Mouse (Mus musculus) MEL (cell line): Measurements from ENCODE around the gene Ssh2. TPM values are rescaled to one million over a fixed set of nuclear protein-coding genes. Genes with fewer than 3 reads are reported as not detected.

Source experiments
- DNase-seq: peaks from one replicate; pipeline ENCODE4 v3.0.0; 2011; ENCODE audit warnings: low read depth, low spot score
- H3K27ac ChIP-seq: 2 replicates; pipeline ENCODE4 v1.5.1; 2012; ENCODE audit warnings: low read depth, mild to moderate bottlenecking, control low read depth, low read length, moderate library complexity; ENCODE audit not compliant: control insufficient read depth
- H3K27me3 ChIP-seq, 2 experiments: fragments of 150-350 bp in 1 of 2; sonication (generic) in 1 of 2; 2 replicates each; pipeline ENCODE4 v1.6.1; 2012; ENCODE audit warnings: low read length in 2 of 2, mild to moderate bottlenecking in 2 of 2, improper control_type of control experiment in 1 of 2, moderate library complexity in 1 of 2; ENCODE audit not compliant: insufficient read depth in 2 of 2, control insufficient read depth in 1 of 2
- H3K36me3 ChIP-seq, 2 experiments: 2 replicates each; pipeline ENCODE4 v1.6.1; 2012 to 2014; ENCODE audit warnings: low read length in 2 of 2, improper control_type of control experiment in 1 of 2, inconsistent platforms in 1 of 2, mild to moderate bottlenecking in 1 of 2; ENCODE audit not compliant: insufficient read depth in 2 of 2, control insufficient read depth in 1 of 2
- H3K4me1 ChIP-seq, 2 experiments: fragments of 150-350 bp in 1 of 2; sonication (generic) in 1 of 2; 2 replicates each; pipeline ENCODE4 v1.6.1; 2012; ENCODE audit warnings: low read length in 2 of 2, improper control_type of control experiment in 1 of 2, mild to moderate bottlenecking in 1 of 2; ENCODE audit not compliant: insufficient read depth in 2 of 2, control insufficient read depth in 1 of 2
- H3K4me3 ChIP-seq, 2 experiments: fragments of 150-350 bp in 1 of 2; sonication (generic) in 1 of 2; 2 replicates each; pipeline ENCODE4 v1.5.1; 2012; ENCODE audit warnings: low read depth in 2 of 2, low read length in 2 of 2, mild to moderate bottlenecking in 2 of 2, moderate library complexity in 2 of 2, control low read depth in 1 of 2, improper control_type of control experiment in 1 of 2; ENCODE audit not compliant: control insufficient read depth in 1 of 2, insufficient read depth in 1 of 2
- H3K79me2 ChIP-seq: 2 replicates; pipeline ENCODE4 v1.6.1; 2012; ENCODE audit warnings: mild to moderate bottlenecking, low read length, moderate library complexity; ENCODE audit not compliant: control insufficient read depth, poor library complexity, insufficient read depth
- H3K9ac ChIP-seq: 2 replicates; pipeline ENCODE4 v1.6.1; 2012; ENCODE audit warnings: low read depth, mild to moderate bottlenecking, control low read depth, low read length, moderate library complexity; ENCODE audit not compliant: control insufficient read depth, poor library complexity, severe bottlenecking
- H3K9me3 ChIP-seq: fragments of 150-350 bp; sonication (generic); replicated peaks from 2 replicates; pipeline ENCODE4 v1.6.1; 2012; ENCODE audit warnings: mild to moderate bottlenecking, low read length, improper control_type of control experiment, moderate library complexity; ENCODE audit not compliant: insufficient read depth
- CHD1 ChIP-seq: IDR thresholded peaks from 2 replicates; pipeline ENCODE4 v1.6.1; 2012; ENCODE audit warnings: low read depth, mild to moderate bottlenecking, inconsistent platforms, low read length, improper control_type of control experiment
- CHD2 ChIP-seq: IDR thresholded peaks from 2 replicates; pipeline ENCODE4 v1.6.1; 2011; ENCODE audit warnings: low read length, improper control_type of control experiment
- E2F4 ChIP-seq: IDR thresholded peaks from 2 replicates; pipeline ENCODE4 v1.6.1; 2011; ENCODE audit warnings: low read depth, low read length, improper control_type of control experiment, borderline replicate concordance
- EP300 ChIP-seq, 2 experiments: IDR thresholded peaks; 2 replicates each; pipeline ENCODE4 v1.6.1; 2011; ENCODE audit warnings: improper control_type of control experiment in 2 of 2, low read length in 2 of 2, low read depth in 1 of 2, mild to moderate bottlenecking in 1 of 2
- ETS1 ChIP-seq: IDR thresholded peaks from 2 replicates; pipeline ENCODE4 v1.6.1; 2012; ENCODE audit warnings: low read depth, mild to moderate bottlenecking, inconsistent platforms, low read length, improper control_type of control experiment, moderate library complexity
- HCFC1 ChIP-seq: IDR thresholded peaks from 2 replicates; pipeline ENCODE4 v1.6.1; 2012; ENCODE audit warnings: low read depth, mild to moderate bottlenecking, inconsistent platforms, low read length, improper control_type of control experiment, moderate library complexity
- MAX ChIP-seq: IDR thresholded peaks from 2 replicates; pipeline ENCODE4 v1.6.1; 2011; ENCODE audit warnings: low read length, improper control_type of control experiment
- MAZ ChIP-seq: IDR thresholded peaks from 2 replicates; pipeline ENCODE4 v1.6.1; 2012; ENCODE audit warnings: low read depth, mild to moderate bottlenecking, inconsistent platforms, low read length, improper control_type of control experiment
- NRF1 ChIP-seq: IDR thresholded peaks from 2 replicates; pipeline ENCODE4 v1.6.1; 2014; ENCODE audit warnings: low read depth, mild to moderate bottlenecking, inconsistent platforms, low read length, improper control_type of control experiment, moderate library complexity; ENCODE audit not compliant: poor library complexity, insufficient read depth, severe bottlenecking
- POLR2AphosphoS2 ChIP-seq: IDR thresholded peaks from 2 replicates; pipeline ENCODE4 v1.6.1; 2011; ENCODE audit warnings: low read length, improper control_type of control experiment
- POLR2AphosphoS5 ChIP-seq: IDR thresholded peaks from 2 replicates; pipeline ENCODE4 v1.6.1; 2012; ENCODE audit warnings: low read depth, borderline replicate concordance, mild to moderate bottlenecking, inconsistent platforms, low read length, moderate library complexity, mixed read lengths
- RCOR1 ChIP-seq: IDR thresholded peaks from 2 replicates; pipeline ENCODE4 v1.6.1; 2012; ENCODE audit warnings: low read depth, mild to moderate bottlenecking, inconsistent platforms, low read length, improper control_type of control experiment
- SIN3A ChIP-seq: IDR thresholded peaks from 2 replicates; pipeline ENCODE4 v1.6.1; 2012; ENCODE audit warnings: low read length, improper control_type of control experiment, inconsistent platforms
- SMC3 ChIP-seq: IDR thresholded peaks from 2 replicates; pipeline ENCODE4 v1.6.1; 2011; ENCODE audit warnings: low read depth, low read length, improper control_type of control experiment
- TBP ChIP-seq: IDR thresholded peaks from 2 replicates; pipeline ENCODE4 v1.8.0; 2011; ENCODE audit warnings: low read depth, low read length, improper control_type of control experiment
- TCF12 ChIP-seq: IDR thresholded peaks from 2 replicates; pipeline ENCODE4 v1.6.1; 2014; ENCODE audit warnings: low read depth, mild to moderate bottlenecking, inconsistent platforms, low read length, improper control_type of control experiment, moderate library complexity
- UBTF ChIP-seq: IDR thresholded peaks from 2 replicates; pipeline ENCODE4 v1.6.1; 2012; ENCODE audit warnings: low read depth, mild to moderate bottlenecking, inconsistent platforms, low read length, improper control_type of control experiment, moderate library complexity, borderline replicate concordance; ENCODE audit not compliant: insufficient read depth
- USF1 ChIP-seq: IDR thresholded peaks from 2 replicates; pipeline ENCODE4 v1.6.1; 2014; ENCODE audit warnings: low read depth, mild to moderate bottlenecking, inconsistent platforms, low read length, improper control_type of control experiment, moderate library complexity
- USF2 ChIP-seq, 2 experiments: IDR thresholded peaks; 2 replicates each; pipeline ENCODE4 v1.6.1; 2011 to 2012; ENCODE audit warnings: improper control_type of control experiment in 2 of 2, low read length in 2 of 2, borderline replicate concordance in 1 of 2, inconsistent platforms in 1 of 2, low read depth in 1 of 2, mild to moderate bottlenecking in 1 of 2; ENCODE audit not compliant: insufficient read depth in 1 of 2
- ZKSCAN1 ChIP-seq: IDR thresholded peaks from 2 replicates; pipeline ENCODE4 v1.6.1; 2012; ENCODE audit warnings: low read depth, mild to moderate bottlenecking, inconsistent platforms, low read length, improper control_type of control experiment, moderate library complexity
- ZMIZ1 ChIP-seq: IDR thresholded peaks from 2 replicates; pipeline ENCODE4 v1.6.1; 2012; ENCODE audit warnings: low read depth, mild to moderate bottlenecking, inconsistent platforms, low read length, improper control_type of control experiment, moderate library complexity
- polyA plus RNA-seq, 2 experiments: library from polyadenylated mRNA; stranded (reverse) in 1 of 2; unstranded in 1 of 2; fragments of >175 nt in 1 of 2; fragments of >200 nt in 1 of 2; gene quantifications; 2 replicates each; pipeline versions ENCODE4 v1.2.1 to v1.2.4; 2012; ENCODE audit warnings: low replicate concordance in 2 of 2, low read depth in 1 of 2; ENCODE audit not compliant: insufficient read length in 2 of 2, insufficient read depth in 1 of 2, missing spikeins in 1 of 2
- total RNA-seq: library from RNA; depleted of rRNA; stranded (reverse); fragments of 300-350 nt; gene quantifications from 2 replicates; pipeline ENCODE4 v1.2.3, GENCODE M21; 2012

Ssh2 gene
- total and polyA plus RNA-seq, 3 experiments, result 6.3 to 29.2 (median 16.5) TPM

- no peaks in the 10 kb centered on the region for H3K9me3 ChIP-seq
- peak overlapping the region; percentile 78 to 87 for H3K4me3 ChIP-seq
- peak; percentile 80 for DNase-seq
- 0 out of 4 replicates have a peak, but pooled peaks have one; percentile 27 to 35 for TF ChIP-seq EP300 (IDR thresholded peaks at IDR 0.05; ENCODE audit: low read depth in 1 of 2, low read length in 2 of 2)
- no peak for TF ChIP-seq UBTF
- no peak for TF ChIP-seq POLR2AphosphoS5
- TF ChIP-seq HCFC1, result no peak
- TF ChIP-seq RCOR1, result 0 out of 2 replicates have a peak, but pooled peaks have one; percentile 57
- peak; percentile 47; the same call in 1 of the 2 replicates for TF ChIP-seq ETS1
- TF ChIP-seq TBP, result 0 out of 2 replicates have a peak, but pooled peaks have one; percentile 17
- H3K36me3 ChIP-seq, result peaks cover 0 to 21% of the 10 kb centered on the region in 2 experiments; a peak in 2 of 4 replicates
- H3K9ac ChIP-seq, result peak overlapping the region; percentile 85
- H3K27ac ChIP-seq, result no peak overlapping the region
- peaks cover 7 to 14% of the 10 kb centered on the region in 2 experiments for H3K4me1 ChIP-seq
- H3K79me2 ChIP-seq, result peaks cover 2% of the 10 kb centered on the region; the same call in 1 of the 2 replicates
- H3K27me3 ChIP-seq, result no peaks in the 10 kb centered on the region
Measured at GRCm38 (mm10) chr11:77348985-77349384, 132.9 kb downstream of the Ssh2 start.

GRCm38 (mm10) chr11:77349698-77350097 lies 133.6 kb downstream of the Ssh2 start:
- peaks cover 2% of the 10 kb centered on the region; the same call in 1 of the 2 replicates for H3K79me2 ChIP-seq
- H3K9me3 ChIP-seq, result no peaks in the 10 kb centered on the region
- no peaks in the 10 kb centered on the region for H3K27me3 ChIP-seq
- H3K4me1 ChIP-seq, result peaks cover 7 to 14% of the 10 kb centered on the region in 2 experiments
- DNase-seq, result no peak
- TF ChIP-seq SIN3A (no peak), ETS1 (no peak), SMC3 (no peak), ZKSCAN1 (no peak), MAZ (no peak), TCF12 (no peak), USF1 (no peak), EP300 (IDR thresholded peaks at IDR 0.05; ENCODE audit: low read depth in 1 of 2, low read length in 2 of 2) (no peak), RCOR1 (no peak), E2F4 (no peak), ZMIZ1 (no peak), NRF1 (no peak), HCFC1 (no peak), CHD1 (no peak), POLR2AphosphoS5 (no peak), POLR2AphosphoS2 (no peak), USF2 (IDR thresholded peaks at IDR 0.05; ENCODE audit: borderline replicate concordance in 1 of 2, insufficient read depth in 1 of 2, low read depth in 1 of 2, low read length in 2 of 2) (no peak), CHD2 (no peak), MAX (no peak)
- H3K9ac ChIP-seq, result no peak overlapping the region
- H3K36me3 ChIP-seq, result peaks cover 0 to 21% of the 10 kb centered on the region in 2 experiments; a peak in 2 of 4 replicates
- H3K4me3 ChIP-seq, result no peak overlapping the region
- H3K27ac ChIP-seq, result no peak overlapping the region
